Mouse (Mus musculus) right cerebral cortex, postnatal 14 days (tissue): Measurements from ENCODE around the gene Klhl25.
"Not testable (repeated sequence)": the region's sequence is repeated elsewhere in the genome, so short reads cannot be mapped to it uniquely, and the experiment has no call there.

Experiments
- DNase-seq: peaks from one replicate; pipeline ENCODE4 v3.0.0; 2022

Gene Klhl25

GRCm38 (mm10) chr7:75846942-75847341 is 1.2 kb upstream of the Klhl25 start:
- no peak for DNase-seq

- no peak for DNase-seq
Measured at GRCm38 (mm10) chr7:75847489-75847888, 621 bp upstream of the Klhl25 start.

- DNase-seq: peak; percentile 48
Measured at GRCm38 (mm10) chr7:75848776-75849670, 913 bp downstream of the Klhl25 start.

- DNase-seq: not testable (repeated sequence)
Measured at GRCm38 (mm10) chr7:75850396-75850795, 2.3 kb downstream of the Klhl25 start.

DNA sequence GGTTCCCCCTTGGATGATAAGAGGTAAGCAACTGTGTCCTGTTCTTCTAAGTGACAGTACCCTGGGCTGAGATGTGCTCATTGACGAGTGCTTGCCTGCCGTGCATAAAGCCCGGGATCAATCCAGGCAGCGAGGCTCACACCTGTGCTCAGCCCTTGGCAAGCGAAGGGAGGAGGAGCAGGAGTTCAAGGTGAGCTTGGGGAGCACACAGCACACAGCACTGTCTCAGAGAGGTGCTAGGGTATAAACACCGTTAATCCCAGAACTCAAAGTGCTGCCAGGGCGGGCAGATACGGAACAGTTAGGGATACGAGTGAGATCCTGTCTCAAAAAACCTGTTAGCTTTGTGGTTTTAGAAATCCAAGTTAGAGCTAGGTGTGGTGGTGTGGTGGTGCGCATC is 3.2 kb downstream of the Klhl25 start:
- DNase-seq: no peak

DNA sequence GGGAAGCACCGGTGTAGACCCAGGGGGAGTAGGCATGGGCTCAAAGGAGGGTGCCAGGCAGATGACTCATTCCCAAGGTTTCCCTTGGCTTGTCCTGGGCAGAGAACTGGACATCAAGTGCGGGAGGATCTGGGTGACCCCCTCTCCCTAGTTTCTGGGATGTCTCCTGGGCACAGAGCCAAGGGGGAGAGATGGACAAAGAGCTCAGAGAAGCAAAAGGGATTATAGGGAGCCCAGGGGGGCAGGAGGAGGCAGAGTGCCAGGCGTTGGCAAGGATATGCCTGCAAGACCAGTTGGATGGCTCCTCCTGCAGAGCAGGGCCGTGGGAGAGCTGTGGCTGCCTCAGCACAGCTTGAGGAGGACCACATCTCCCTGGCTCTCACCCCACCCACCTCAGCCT is 4.3 kb downstream of the Klhl25 start:
- DNase-seq: peak; percentile 72

GRCm38 (mm10) chr7:75853171-75853830 is 5.2 kb downstream of the Klhl25 start:
- DNase-seq: no peak

DNA sequence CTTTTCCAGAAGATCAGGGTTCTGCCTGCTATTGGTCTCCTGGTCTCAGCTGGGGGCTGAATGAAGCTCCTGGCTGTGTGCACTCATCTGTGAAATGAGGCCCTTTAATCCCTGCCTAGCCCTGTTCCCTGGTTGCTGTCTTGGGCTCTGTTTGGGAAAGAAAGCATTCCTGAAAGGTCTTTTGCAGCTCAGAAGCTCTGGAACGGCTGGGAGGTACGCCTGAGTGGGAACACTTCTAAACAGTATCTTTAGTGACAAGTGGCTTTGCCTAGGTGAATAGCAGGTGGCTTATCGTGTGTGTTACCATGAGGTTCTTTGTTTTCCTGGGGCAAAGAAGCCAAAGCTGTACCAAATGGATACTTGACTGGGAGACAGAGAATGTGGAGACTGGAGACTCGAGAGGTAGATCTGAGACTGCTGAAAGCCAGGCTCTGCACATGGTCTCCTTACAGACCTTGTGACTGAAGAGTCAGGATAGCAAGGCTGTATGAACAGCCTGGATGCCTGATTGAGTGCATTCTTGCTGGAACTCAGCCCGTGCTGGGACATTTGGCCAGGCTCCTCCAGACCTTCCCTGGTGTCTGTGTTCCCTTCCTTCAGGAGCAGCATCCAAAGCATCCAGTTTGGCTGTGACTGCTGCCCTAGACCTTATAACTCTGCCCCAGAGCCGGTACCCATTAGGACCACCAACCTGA is 6.3 kb downstream of the Klhl25 start:
- no peak for DNase-seq

- DNase-seq: peak; percentile 21
Measured at GRCm38 (mm10) chr7:75855028-75855427, 6.9 kb downstream of the Klhl25 start.

DNA sequence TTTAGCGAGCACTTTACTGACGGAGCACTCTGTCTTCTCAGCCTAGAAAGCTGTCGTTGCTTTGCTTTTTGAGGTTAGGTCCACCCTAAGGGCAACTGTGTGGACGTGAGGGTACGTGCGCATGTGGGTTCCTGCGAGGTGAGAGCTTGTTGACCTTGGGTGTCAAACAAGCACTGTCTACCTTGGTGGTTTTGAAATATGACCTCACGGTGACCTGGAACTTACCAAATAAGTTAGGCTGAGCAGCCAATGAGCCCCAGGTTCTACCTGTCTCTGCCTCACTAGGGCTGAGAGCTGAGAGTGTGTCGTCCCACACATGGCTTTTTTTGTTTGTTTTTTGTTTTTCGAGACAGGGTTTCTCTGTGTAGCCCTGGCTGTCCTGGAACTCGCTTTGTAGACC is 8.1 kb downstream of the Klhl25 start:
- no peak for DNase-seq

DNA sequence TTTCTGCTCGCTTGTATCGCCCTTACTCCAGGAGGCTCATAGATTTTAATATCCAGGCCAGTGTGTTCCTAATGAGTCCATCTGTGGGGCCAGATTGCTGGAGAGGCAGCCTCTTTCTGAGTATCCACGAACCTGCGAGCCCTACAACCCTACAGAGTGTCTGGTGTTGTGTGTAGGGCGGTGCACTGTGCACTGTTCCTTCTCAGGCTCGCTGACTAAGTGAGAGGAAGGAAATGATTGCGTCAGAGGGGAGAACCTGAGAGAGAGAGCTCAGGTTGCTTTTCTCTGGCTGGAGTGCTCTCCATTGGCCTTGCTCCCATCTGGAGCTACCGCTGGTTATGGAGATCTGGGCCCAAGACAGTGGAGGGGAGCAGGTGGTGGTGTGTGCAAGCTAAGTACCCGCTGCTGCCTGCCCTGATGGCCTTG is 11.7 kb downstream of the Klhl25 start:
- DNase-seq: no peak

DNA sequence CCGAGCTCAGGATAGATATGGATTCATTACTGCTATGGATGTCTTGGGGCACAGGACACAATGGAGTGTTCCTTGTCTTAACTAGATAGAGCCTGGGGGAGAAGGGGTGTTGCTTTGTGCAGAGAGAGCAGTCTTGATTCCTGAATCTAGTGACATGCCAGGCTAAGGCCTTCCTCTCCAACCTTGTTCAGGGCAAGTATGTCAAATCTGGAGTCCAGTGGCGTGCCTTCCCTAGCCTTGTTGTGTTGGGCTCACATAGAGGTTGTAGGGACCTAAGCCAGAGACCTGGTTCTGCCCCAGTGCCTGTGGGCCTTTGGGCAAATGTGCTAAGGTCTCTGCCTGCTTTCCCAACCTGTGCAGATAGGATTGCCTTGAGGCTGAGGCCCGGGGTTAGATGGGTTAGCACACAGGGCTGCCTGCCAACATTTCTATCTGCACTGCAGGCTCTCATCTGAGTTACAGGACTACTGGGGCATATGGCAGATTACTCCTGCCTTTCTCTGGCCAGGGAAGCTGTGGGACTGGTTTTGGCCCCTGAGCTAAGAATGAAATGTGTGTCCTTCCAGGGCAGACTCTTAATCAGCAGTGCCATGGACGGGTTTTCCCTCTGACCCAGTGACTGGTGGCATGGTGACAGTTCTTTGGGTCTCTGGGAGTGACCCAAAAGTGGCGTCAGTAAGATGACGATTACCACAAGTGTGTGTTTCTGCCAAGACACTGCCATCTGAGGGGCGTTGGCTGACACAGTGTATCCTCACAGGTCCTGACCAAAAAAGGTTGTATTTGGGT is 13.7 kb downstream of the Klhl25 start:
- not testable (repeated sequence) for DNase-seq

GRCm38 (mm10) chr7:75862427-75862781 is 14.3 kb downstream of the Klhl25 start:
- DNase-seq: not testable (repeated sequence)

DNA sequence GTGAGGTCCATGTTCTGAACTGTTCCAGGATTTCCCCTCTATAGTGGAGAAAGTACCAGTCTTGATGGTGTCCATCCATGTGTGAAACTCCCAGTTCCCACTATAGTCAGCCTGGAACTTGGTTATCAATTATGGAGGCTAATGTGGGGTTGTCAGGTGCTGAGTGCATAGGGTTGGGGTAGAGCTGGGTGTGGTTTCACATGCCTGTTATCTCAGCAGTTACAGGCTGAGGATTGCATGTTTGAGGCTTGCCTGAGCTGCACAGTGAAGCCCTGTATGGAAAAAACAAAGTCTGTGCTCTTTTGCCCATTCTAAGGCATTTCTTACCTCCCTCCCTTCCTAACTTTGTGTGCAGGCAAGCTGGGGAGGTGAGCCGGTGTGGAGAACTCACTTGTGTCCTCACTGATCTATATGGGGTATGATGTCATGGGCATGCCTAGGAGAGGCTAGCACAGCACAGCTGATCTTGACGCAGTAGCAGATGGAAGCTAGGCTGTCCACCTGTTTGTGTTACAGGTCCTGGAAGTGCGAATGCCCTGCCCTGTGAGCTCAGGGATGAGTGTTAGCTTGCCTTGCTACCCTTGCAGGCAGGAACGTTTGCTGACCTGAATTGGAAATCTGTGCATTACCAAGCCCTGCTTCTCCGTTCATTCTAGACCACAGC is 15.3 kb downstream of the Klhl25 start:
- DNase-seq: not testable (repeated sequence)

DNA sequence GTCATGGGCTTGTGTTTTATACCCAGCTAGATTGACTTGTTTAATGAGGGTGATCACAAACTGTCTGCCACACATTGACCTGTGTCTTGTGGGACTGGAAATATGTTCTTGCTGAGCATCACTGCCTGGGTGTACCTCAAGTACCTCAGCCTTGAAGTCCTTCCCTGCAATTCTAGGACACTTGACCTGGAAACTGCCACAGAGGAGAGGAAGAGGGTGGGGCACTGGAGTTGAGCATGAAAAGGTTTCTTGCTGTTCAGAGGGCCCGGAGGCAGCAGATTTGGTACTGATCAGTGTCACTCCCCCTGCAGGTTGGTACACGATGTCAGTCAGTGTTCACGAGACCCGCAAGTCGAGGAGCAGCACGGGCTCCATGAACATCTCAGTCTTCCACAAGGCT is 16.9 kb downstream of the Klhl25 start:
- DNase-seq: no peak

DNA sequence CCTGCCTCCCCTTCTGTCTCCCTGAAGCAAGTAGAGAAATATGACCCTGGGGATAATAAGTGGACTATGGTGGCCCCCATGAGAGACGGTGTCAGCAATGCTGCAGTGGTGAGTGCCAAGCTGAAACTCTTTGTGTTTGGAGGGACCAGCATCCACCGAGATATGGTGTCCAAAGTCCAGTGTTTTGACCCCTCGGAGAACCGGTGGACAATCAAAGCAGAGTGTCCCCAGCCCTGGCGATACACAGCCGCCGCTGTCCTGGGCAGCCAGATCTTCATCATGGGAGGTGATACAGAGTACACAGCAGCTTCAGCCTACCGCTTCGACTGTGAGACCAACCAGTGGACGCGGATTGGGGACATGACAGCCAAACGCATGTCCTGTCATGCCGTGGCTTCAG is 18.4 kb downstream of the Klhl25 start:
- no peak for DNase-seq

- DNase-seq: no peak
Measured at GRCm38 (mm10) chr7:75868687-75869086, 20.6 kb downstream of the Klhl25 start.

GRCm38 (mm10) chr7:75870551-75870950 is 22.4 kb downstream of the Klhl25 start:
- no peak for DNase-seq

GRCm38 (mm10) chr7:75872255-75872654 is 24.1 kb downstream of the Klhl25 start:
- no peak for DNase-seq

DNA sequence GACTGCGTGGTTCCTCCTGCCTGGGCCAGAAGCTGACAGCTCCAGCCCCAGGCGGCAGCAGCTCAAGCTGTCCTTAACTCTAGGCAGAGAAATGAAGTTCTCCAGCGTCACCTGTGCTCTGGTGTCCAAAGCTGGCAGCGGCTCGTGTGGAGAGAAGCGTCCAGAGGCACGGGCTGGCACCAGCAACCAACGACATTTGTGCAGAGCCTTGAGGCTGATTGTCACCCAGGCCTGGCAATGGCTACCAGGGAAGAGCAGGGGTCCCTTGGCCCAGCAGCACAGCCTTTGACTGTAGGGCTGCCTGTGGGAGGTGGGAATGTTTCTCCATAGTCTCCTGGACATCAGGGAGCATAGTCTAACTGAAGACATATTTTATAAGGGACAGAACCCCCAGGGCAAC is 24.6 kb downstream of the Klhl25 start:
- no peak for DNase-seq

- no peak for DNase-seq
Measured at GRCm38 (mm10) chr7:75873216-75873615, 25.1 kb downstream of the Klhl25 start.

DNA sequence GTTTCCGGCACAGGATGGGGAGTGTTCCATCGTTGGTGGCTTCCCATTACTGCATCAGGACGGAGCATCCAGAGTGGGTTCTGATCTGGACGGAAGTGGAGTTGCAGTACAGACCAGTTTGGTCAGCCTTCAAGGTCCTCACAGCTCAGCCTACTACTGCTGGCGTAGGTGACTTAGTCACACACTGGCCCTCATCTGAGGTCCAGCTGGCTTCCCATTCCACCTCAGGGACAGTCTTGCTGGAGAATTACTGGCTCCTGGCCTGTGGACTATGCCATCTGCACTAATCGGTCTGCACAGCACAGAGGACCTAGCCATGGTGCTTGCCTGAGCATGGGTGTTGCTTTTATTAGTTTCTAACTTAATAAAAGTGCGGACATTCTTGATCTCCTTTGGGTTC is 25.6 kb downstream of the Klhl25 start:
- no peak for DNase-seq
